Mouse (Mus musculus) myocyte (in vitro differentiated cells): ENCODE data around the gene Mapk1ip1. TPM values are rescaled to one million over a fixed set of nuclear protein-coding genes. Genes with fewer than 3 reads are reported as not detected.

Experiments used
- H3K27me3 ChIP-seq: one replicate; pipeline ENCODE4 v1.6.1; 2011; ENCODE audit not compliant: control insufficient read depth, insufficient read depth, insufficient read length
- H3K36me3 ChIP-seq: one replicate; pipeline ENCODE4 v1.6.1; 2011; ENCODE audit not compliant: control insufficient read depth, insufficient read depth
- H3K4me2 ChIP-seq: one replicate; pipeline ENCODE4 v1.6.1; 2011; ENCODE audit warnings: low read depth, control low read depth
- H3K4me3 ChIP-seq: one replicate; pipeline ENCODE4 v1.5.1; 2011; ENCODE audit warnings: mild to moderate bottlenecking, control low read depth, moderate library complexity
- H3K79me2 ChIP-seq: one replicate; pipeline ENCODE4 v1.6.1; 2011; ENCODE audit not compliant: control insufficient read depth, insufficient read depth
- H3ac ChIP-seq: one replicate; pipeline ENCODE4 v1.6.1; 2011; ENCODE audit not compliant: control insufficient read depth, insufficient read length
- CEBPB ChIP-seq: IDR thresholded peaks from 2 replicates; pipeline ENCODE4 v1.6.1; 2011; ENCODE audit warnings: mild to moderate bottlenecking, moderate library complexity; ENCODE audit not compliant: poor library complexity, insufficient read depth, severe bottlenecking
- E2F4 ChIP-seq: IDR thresholded peaks from one replicate; pipeline ENCODE4 v1.6.1; 2011; ENCODE audit warnings: mild to moderate bottlenecking, control low read depth, moderate library complexity; ENCODE audit not compliant: insufficient read depth
- MAX ChIP-seq: IDR thresholded peaks from one replicate; pipeline ENCODE4 v1.6.1; 2011; ENCODE audit warnings: low read depth, mild to moderate bottlenecking, control low read depth
- MYOD1 ChIP-seq, 3 experiments: IDR thresholded peaks; one replicate each; pipeline ENCODE4 v1.6.1; 2011; ENCODE audit warnings: control low read depth in 2 of 3, low read depth in 2 of 3, mild to moderate bottlenecking in 2 of 3, moderate library complexity in 1 of 3; ENCODE audit not compliant: insufficient read length in 2 of 3, control insufficient read depth in 1 of 3
- MYOG ChIP-seq, 3 experiments: IDR thresholded peaks; one replicate each; pipeline ENCODE4 v1.6.1; 2011; ENCODE audit warnings: control low read depth in 2 of 3, low read depth in 2 of 3, mild to moderate bottlenecking in 2 of 3; ENCODE audit not compliant: insufficient read length in 2 of 3, control insufficient read depth in 1 of 3, insufficient read depth in 1 of 3
- POLR2A ChIP-seq: IDR thresholded peaks from one replicate; pipeline ENCODE4 v1.6.1; 2011; ENCODE audit warnings: low read depth, mild to moderate bottlenecking, control low read depth, moderate library complexity; ENCODE audit not compliant: insufficient read length
- POLR2AphosphoS2 ChIP-seq: IDR thresholded peaks from one replicate; pipeline ENCODE4 v1.6.1; 2011; ENCODE audit warnings: low read depth, control low read depth; ENCODE audit not compliant: insufficient read length
- REST ChIP-seq: IDR thresholded peaks from one replicate; pipeline ENCODE4 v1.6.1; 2011; ENCODE audit warnings: mild to moderate bottlenecking, control low read depth, moderate library complexity; ENCODE audit not compliant: insufficient read depth, insufficient read length
- SRF ChIP-seq: IDR thresholded peaks from one replicate; pipeline ENCODE4 v1.6.1; 2011; ENCODE audit warnings: low read depth; ENCODE audit not compliant: control insufficient read depth, insufficient read length
- TCF12 ChIP-seq: IDR thresholded peaks from one replicate; pipeline ENCODE4 v1.6.1; 2011; ENCODE audit warnings: mild to moderate bottlenecking, control low read depth; ENCODE audit not compliant: poor library complexity, insufficient read depth, severe bottlenecking
- TCF3 ChIP-seq: IDR thresholded peaks from one replicate; pipeline ENCODE4 v1.6.1; 2011; ENCODE audit warnings: low read depth, control low read depth; ENCODE audit not compliant: insufficient read length
- USF1 ChIP-seq: IDR thresholded peaks from one replicate; pipeline ENCODE4 v1.6.1; 2011; ENCODE audit warnings: low read depth, mild to moderate bottlenecking, control low read depth, moderate library complexity
- polyA plus RNA-seq: library from polyadenylated mRNA; unstranded; fragments of >200 nt; fragmentation: generic; extraction: Trizol; gene quantifications from one replicate; pipeline ENCODE4 v1.2.1, GENCODE M21; 2012; ENCODE audit warnings: missing spikeins

Gene Mapk1ip1
- 6.2 TPM for polyA plus RNA-seq

DNA sequence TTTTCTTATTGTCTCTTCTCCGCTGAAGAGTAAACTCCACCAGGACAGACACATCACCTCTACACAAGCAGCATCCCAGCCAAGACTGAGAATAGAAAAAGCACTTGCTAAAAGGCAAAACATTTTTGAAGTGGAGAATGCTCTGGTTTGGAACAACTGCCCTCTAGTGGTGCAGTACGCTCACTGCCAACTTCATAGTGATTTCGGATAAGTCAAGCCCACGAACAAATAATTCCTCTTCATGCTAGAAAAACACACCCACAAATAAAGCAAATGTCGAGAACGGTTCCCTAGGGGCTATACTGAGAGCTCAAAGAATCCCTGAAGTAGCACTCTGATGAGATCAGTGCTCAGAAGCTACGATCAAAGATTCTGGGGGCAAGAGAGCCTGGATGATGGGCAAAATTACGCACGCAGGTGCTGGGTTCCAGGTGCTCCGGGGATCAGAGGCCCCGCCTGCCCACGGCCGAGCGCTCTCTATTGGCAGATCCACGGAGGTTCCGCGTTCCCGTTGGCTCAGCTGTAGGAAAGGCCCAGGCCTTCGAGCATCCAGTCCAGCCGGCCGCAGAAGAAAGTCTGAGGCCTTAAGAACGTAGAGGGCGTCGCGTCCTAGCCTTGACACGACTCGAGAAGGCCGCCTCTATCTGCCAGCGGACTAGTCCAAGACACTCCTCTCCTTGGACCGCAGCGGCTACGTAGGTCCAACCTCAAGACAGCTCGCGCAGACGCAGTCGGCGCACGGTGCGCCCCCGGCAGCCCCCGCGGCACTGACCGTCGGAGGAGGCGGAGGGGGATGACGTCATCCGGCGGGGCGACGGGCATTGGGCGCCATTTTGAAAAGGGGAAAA lies at the start of gene Mapk1ip1, which contains the start of gene Ppp2r2d:
Gene Mapk1ip1, minus strand, starts transcription at position 730 of the 848 bp plus-strand sequence.
Gene Ppp2r2d, plus strand, starts transcription at position 536 of the 848 bp plus-strand sequence.
- H3K36me3 ChIP-seq = peaks cover 5% of the 10 kb centered on the region
- TF ChIP-seq POLR2A = peak; percentile 87
- TF ChIP-seq E2F4 = peak; percentile 37
- no peak for TF ChIP-seq USF1
- peak; percentile 88 for TF ChIP-seq POLR2AphosphoS2
- TF ChIP-seq SRF = no peak

DNA sequence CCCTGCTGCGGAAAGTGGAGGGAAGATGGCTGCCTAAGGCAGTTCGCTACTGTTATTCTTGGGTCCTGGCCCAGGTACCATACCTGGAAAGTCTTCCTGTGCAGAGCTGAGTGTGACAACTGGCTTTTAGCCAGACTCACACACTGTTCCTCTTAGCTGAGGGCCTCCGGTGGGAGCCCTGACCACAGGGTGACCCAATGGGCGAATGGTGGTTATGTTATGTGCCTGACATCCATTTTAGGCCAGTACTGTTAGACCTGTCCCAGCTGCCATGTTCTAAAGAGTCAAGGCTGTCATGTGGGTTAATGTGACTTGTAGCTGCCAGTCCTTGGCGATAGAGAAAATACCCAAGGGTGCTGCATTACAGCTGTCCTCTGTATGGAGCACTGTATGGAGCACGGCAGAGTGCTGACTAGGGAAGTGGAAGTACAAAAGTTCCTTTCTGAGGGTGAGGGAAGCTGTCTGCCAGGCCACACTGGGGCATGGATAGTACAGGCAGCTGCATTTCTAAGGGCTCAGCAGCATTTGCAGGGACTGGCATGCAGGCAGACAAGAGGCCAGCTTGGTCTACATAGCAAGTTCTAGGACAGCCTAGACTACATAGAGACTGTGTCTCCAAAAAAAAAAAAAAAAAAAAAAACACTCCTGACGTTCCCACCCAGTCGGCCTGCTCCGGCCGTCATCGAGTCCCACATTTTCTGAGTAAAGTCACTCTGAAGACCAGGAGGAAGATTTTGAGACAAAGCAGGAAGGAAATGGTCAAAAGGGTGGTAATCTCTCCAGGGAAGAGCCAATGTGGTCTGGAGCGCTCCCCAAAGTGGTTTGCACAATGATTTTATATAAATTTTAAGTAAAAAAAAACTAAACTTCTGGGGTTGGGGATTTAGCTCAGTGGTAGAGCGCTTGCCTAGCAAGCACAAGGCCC lies 39.6 kb upstream of the Mapk1ip1 start:
- Histone ChIP-seq H3K79me2 (no peaks in the 10 kb centered on the region), H3K36me3 (peaks cover 11% of the 10 kb centered on the region), H3K4me2 (no peak overlapping the region), H3K4me3 (no peak overlapping the region), H3K27me3 (no peaks in the 10 kb centered on the region), H3ac (no peak overlapping the region)
- TF ChIP-seq MYOG (IDR thresholded peaks at IDR 0.05; ENCODE audit: control insufficient read depth in 1 of 3, insufficient read depth in 1 of 3, insufficient read length in 2 of 3, low read depth in 2 of 3) (no peak), POLR2A (no peak)

More for the DNA sequence above, at the start of gene Mapk1ip1, which contains the start of gene Ppp2r2d:
- Histone ChIP-seq H3K4me3 (peak within 1 kb of the TSS; percentile 65), H3ac (peak within 1 kb of the TSS; percentile 89), H3K27me3 (no peaks in the 10 kb centered on the region), H3K4me2 (peak within 1 kb of the TSS; percentile 98), H3K79me2 (peaks cover 45% of the 10 kb centered on the region)

DNA sequence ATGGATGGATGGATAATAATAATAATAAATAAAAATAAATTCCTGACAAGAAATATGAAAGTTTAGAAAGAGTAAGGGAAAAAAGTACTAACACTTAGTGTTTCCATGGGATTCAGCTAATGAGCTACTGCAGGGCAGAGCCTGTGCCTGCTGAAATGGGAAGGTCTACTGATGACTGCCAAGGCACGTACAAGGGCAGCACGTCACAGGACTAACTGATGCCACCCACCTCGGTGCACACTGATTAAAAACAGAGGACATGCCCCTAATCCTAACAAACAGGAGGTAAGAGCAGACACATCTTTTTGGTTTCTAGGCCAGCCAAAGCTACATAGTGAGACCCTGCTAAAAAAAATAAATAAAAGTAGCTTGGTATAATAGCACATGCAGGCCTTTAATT lies 37.7 kb upstream of the Mapk1ip1 start:
- H3K27me3 ChIP-seq = no peaks in the 10 kb centered on the region
- no peak overlapping the region for H3K4me2 ChIP-seq
- H3ac ChIP-seq = no peak overlapping the region
- no peaks in the 10 kb centered on the region for H3K79me2 ChIP-seq
- no peak overlapping the region for H3K4me3 ChIP-seq
- H3K36me3 ChIP-seq = peaks cover 25% of the 10 kb centered on the region
- TF ChIP-seq POLR2AphosphoS2 = peak; percentile 67
- TF ChIP-seq CEBPB = no peak
- no peak for TF ChIP-seq MAX

DNA sequence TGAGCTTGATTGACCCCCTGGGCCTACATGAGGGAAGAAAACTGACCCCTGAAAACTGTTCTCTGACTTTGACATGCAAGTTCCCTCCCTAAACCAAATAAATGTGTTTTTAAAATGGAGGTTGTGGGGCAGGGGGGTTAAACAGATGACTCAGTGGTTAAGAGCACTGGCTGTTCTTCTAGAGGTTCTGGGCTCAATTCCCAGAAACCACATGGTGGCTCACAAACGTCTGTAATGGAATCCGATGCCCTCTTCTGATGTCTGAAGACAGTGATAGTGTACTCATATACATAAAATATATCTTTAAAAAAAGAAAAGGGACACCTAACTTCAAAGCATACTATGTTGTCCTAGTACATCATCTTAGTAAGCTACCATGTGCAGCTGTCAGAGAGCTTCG lies 29.0 kb upstream of the Mapk1ip1 start:
- Histone ChIP-seq H3K36me3 (peaks cover 51% of the 10 kb centered on the region), H3K4me2 (no peak overlapping the region), H3K79me2 (peaks cover 3% of the 10 kb centered on the region), H3K4me3 (no peak overlapping the region), H3K27me3 (no peaks in the 10 kb centered on the region), H3ac (no peak overlapping the region)
- no peak for TF ChIP-seq TCF3
- TF ChIP-seq E2F4 = no peak

DNA sequence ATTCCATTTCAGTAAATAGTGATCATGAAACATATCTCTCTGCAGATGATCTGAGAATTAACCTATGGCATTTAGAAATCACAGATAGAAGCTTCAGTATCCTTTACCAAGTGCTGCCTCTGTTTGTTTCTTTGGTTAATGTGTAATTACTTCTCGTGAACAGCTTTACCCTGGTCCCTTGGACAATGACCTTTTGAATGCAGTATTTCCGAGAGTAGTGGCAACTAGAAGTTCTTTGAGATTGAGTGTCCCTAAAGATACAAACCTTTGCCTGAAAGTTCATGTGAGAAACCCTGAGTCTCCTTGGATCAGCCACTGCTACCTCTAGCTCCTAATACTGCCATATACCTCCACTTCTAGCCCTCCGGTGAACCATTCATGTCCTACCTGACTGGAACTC lies 26.9 kb upstream of the Mapk1ip1 start:
- Histone ChIP-seq H3K4me2 (no peak overlapping the region), H3K27me3 (no peaks in the 10 kb centered on the region), H3ac (no peak overlapping the region), H3K4me3 (no peak overlapping the region), H3K36me3 (peaks cover 35% of the 10 kb centered on the region), H3K79me2 (peaks cover 3% of the 10 kb centered on the region)
- TF ChIP-seq E2F4 = no peak
- no peak for TF ChIP-seq MYOD1 (IDR thresholded peaks at IDR 0.05; ENCODE audit: control insufficient read depth in 1 of 3, insufficient read length in 2 of 3, low read depth in 2 of 3)
- TF ChIP-seq POLR2AphosphoS2 = no peak
- no peak for TF ChIP-seq REST
- TF ChIP-seq TCF3 = no peak
- no peak for TF ChIP-seq SRF
- no peak for TF ChIP-seq POLR2A
- TF ChIP-seq USF1 = no peak
- no peak for TF ChIP-seq TCF12
